Mouse (Mus musculus) embryonic facial prominence, embryonic 15.5 days (tissue): ENCODE data around the gene Xrcc4. TPM values are rescaled to one million over a fixed set of nuclear protein-coding genes. Genes with fewer than 3 reads are reported as not detected.

Experiments
- ATAC-seq: fragments of 200-750 bp; cut with Nextera tagmentation; 2 replicates; pipeline ENCODE4 v1.8.0; 2017; ENCODE audit warnings: low read depth, moderate TSS enrichment; ENCODE audit not compliant: insufficient number of reproducible peaks, low FRiP score, low TSS enrichment
- H3K27ac ChIP-seq: fragments of 300-500 bp; sonication (generic); replicated peaks from 2 replicates; pipeline ENCODE4 v1.5.1; 2015; ENCODE audit warnings: mild to moderate bottlenecking, inconsistent platforms
- H3K27me3 ChIP-seq: fragments of 300-500 bp; sonication (generic); 2 replicates; pipeline ENCODE4 v1.6.1; 2015; ENCODE audit warnings: inconsistent platforms
- H3K36me3 ChIP-seq: fragments of 300-500 bp; sonication (generic); 2 replicates; pipeline ENCODE4 v1.6.1; 2015; ENCODE audit warnings: mild to moderate bottlenecking, inconsistent platforms
- H3K4me1 ChIP-seq: fragments of 300-500 bp; sonication (generic); 2 replicates; pipeline ENCODE4 v1.6.1; 2015; ENCODE audit warnings: inconsistent platforms
- H3K4me2 ChIP-seq: fragments of 300-500 bp; sonication (generic); replicated peaks from 2 replicates; pipeline ENCODE4 v1.6.1; 2015; ENCODE audit warnings: mild to moderate bottlenecking, inconsistent platforms
- H3K4me3 ChIP-seq: fragments of 300-500 bp; sonication (generic); replicated peaks from 2 replicates; pipeline ENCODE4 v1.5.1; 2015; ENCODE audit warnings: mild to moderate bottlenecking, inconsistent platforms
- H3K9ac ChIP-seq: fragments of 300-500 bp; sonication (generic); 2 replicates; pipeline ENCODE4 v1.6.1; 2015; ENCODE audit warnings: inconsistent platforms
- H3K9me3 ChIP-seq: fragments of 300-500 bp; sonication (generic); replicated peaks from 2 replicates; pipeline ENCODE4 v1.6.1; 2016; ENCODE audit warnings: inconsistent platforms
- WGBS: fragments of 180-500 bp; shearing (Covaris S2); methylation state at CpG from one replicate; pipeline ENCODE4 v1.1.7; 2015; 5-methylcytosine and 5-hydroxymethylcytosine counted together
- polyA plus RNA-seq: library from polyadenylated mRNA; unstranded; fragments of >200 nt; fragmentation: Nextera tagmentation; extraction: Ambion mirVana; gene quantifications from 2 replicates; pipeline ENCODE4 v1.2.1, GENCODE M21; 2015

The Xrcc4 gene
- polyA plus RNA-seq, 1 experiment from 2014 or later = 11.3 TPM

DNA sequence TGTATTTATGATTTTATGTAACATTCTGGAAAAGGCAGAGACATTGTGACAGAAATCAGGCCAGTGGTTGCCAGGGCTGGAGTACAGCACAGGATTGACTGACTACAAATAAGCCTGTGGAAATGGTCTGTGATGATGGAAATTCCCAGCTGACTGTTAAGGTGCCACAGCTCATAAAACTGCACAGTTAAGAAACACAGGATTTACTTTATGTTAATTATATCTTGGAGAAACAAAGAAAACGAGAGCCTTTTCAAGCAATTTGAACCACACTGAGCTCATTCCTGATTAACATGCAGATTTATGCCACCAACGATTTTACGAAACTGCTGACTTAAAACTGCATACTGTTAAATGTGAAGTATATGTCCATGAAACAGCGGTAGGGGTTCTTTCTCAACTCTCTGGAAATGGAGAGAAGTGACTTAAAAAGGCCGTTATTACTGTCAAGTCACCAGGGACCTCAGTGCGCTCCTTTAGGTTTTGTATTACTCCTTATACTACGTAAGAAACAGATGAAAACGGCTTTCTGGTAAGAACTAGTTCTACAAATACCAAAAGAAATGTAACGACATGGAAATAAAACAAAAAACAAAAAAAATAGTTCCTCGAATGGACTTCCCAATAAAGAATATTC, 210.5 kb downstream of the Xrcc4 start:
- H3K4me2 ChIP-seq = no peak overlapping the region
- H3K27ac ChIP-seq = no peak overlapping the region
- H3K4me1 ChIP-seq = 0 out of 2 replicates have a peak, but pooled peaks cover 5% of the 10 kb centered on the region
- no peak overlapping the region for H3K4me3 ChIP-seq
- WGBS = 81% methylated on average over 10 of the region's 10 CpGs
- no peak for ATAC-seq
- H3K36me3 ChIP-seq = no peaks in the 10 kb centered on the region
- no peak overlapping the region for H3K9ac ChIP-seq
- no peaks in the 10 kb centered on the region for H3K27me3 ChIP-seq
- no peaks in the 10 kb centered on the region for H3K9me3 ChIP-seq

DNA sequence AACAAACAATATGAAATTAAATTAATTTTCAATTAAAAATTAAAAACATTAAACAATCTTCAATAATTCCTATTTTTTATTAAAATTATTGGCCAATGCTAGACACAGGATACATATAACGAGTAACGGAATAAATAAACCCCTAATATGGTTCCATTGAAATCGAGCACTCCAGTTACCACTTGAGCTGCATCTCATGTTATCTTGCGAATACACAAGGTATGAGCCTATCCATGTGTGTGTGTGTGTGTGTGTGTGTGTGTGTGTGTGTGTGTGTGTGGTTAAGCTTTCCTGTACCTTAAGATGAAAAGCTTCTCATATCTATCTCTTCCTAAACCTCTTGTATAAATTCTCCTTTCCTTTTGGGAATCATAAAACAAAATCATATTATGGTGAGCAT, 213.9 kb downstream of the Xrcc4 start:
- H3K27me3 ChIP-seq = no peaks in the 10 kb centered on the region
- H3K4me1 ChIP-seq = no peaks in the 10 kb centered on the region
- H3K36me3 ChIP-seq = no peaks in the 10 kb centered on the region
- no peak overlapping the region for H3K27ac ChIP-seq
- H3K4me2 ChIP-seq = no peak overlapping the region
- H3K9me3 ChIP-seq = no peaks in the 10 kb centered on the region
- H3K4me3 ChIP-seq = no peak overlapping the region
- no peak for ATAC-seq
- H3K9ac ChIP-seq = no peak overlapping the region
- WGBS = 94% methylated on average over 4 of the region's 4 CpGs

DNA sequence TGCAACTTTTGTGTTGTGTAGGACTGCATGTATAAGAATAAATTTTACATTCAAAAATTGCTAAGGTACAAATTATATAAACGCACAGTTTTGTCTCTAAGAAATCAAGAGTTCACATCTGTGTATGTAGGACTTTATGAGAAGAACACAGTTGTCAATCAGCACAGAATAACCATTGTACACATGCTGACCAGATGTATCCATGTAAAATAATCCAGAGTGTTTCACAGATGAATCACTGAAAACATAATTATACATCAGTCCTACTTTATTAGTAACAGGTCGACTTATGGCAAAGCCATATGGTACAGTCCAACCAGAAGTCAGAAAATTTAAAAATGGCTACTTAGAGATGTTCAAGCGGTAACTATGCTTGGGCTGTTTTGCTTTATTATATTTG, 216.7 kb downstream of the Xrcc4 start:
- peak; percentile 72; the same call in 1 of the 2 replicates for ATAC-seq
- H3K9ac ChIP-seq = no peak overlapping the region
- no peak overlapping the region for H3K4me3 ChIP-seq
- no peaks in the 10 kb centered on the region for H3K4me1 ChIP-seq
- H3K36me3 ChIP-seq = no peaks in the 10 kb centered on the region
- no peaks in the 10 kb centered on the region for H3K9me3 ChIP-seq
- no peaks in the 10 kb centered on the region for H3K27me3 ChIP-seq
- H3K4me2 ChIP-seq = no peak overlapping the region
- no peak overlapping the region for H3K27ac ChIP-seq
- WGBS = 42% methylated on average over 3 of the region's 3 CpGs

DNA sequence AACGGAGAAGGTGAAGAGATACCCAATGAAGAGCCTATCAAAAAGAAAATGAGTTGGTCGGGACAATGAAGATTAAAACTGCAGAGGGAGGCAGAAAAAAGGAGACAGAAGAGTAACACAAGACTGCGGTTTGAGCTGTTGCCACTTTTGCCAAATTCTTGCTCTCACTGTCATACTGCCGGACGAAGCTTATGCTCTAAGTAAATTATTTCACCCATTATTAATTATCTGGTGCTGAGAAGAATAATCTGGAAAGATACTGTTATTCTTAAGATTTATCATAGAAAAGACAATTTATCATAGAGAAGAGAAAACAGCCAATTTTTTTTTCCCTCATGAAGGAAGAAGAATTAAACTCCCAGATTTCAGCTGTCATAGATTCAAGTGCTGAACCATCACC, 235.3 kb downstream of the Xrcc4 start:
- Histone ChIP-seq H3K9ac (no peak overlapping the region), H3K36me3 (no peaks in the 10 kb centered on the region), H3K4me2 (no peak overlapping the region), H3K4me3 (no peak overlapping the region), H3K4me1 (no peaks in the 10 kb centered on the region), H3K9me3 (no peaks in the 10 kb centered on the region), H3K27me3 (no peaks in the 10 kb centered on the region), H3K27ac (no peak overlapping the region)
- 89% methylated on average over 5 of the region's 5 CpGs for WGBS
- no peak for ATAC-seq

DNA sequence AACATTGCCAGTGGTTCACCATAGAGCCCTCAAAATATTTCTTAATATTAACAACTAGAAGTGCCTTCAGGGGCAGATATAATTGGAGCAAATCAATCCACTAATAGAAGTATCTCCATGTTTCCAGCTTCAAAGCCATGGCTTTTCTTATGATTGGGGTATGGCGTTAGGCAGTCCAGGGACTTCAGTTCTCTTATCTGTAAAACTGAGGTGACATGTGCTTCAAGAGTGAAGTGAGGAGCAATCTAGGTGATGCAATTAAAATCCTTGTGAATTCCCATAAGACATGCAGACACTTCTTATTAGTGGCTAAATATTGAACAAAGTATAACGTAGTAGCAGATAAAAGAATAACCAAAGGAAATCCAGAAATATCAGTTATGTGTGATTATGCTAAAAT, 238.7 kb downstream of the Xrcc4 start:
- no peaks in the 10 kb centered on the region for H3K36me3 ChIP-seq
- WGBS = 96% methylated on average over 2 of the region's 2 CpGs

DNA sequence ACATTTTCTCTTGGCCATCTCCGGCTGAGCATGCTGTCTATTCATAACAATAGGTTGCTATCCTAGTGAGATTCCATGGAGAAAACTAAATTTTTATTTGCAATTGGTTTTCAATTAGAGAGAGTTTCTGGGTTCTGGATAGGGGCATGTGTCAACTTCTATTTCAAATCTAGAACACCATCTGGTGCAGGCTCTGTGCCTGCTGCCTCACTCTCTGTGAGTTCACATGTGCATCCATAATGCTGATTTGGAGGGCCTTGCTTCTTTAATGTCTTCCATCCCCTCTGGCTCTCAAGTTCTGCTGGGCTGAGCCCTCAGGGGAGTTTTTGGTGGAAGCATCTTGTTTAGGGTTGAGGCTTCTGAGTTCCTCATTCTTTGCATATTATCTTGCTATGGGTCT, 239.5 kb downstream of the Xrcc4 start:
- no peaks in the 10 kb centered on the region for H3K4me1 ChIP-seq
- H3K9ac ChIP-seq = no peak overlapping the region
- H3K36me3 ChIP-seq = no peaks in the 10 kb centered on the region
- H3K4me2 ChIP-seq = no peak overlapping the region
- H3K27ac ChIP-seq = no peak overlapping the region
- H3K4me3 ChIP-seq = no peak overlapping the region
- H3K27me3 ChIP-seq = no peaks in the 10 kb centered on the region
- no peaks in the 10 kb centered on the region for H3K9me3 ChIP-seq
- no peak for ATAC-seq
- 80% methylated on average over 1 of the region's 1 CpGs for WGBS

More for the DNA sequence above, 238.7 kb downstream of the Xrcc4 start:
- H3K27me3 ChIP-seq = no peaks in the 10 kb centered on the region
- H3K9ac ChIP-seq = no peak overlapping the region
- no peak overlapping the region for H3K27ac ChIP-seq
- no peaks in the 10 kb centered on the region for H3K9me3 ChIP-seq
- H3K4me3 ChIP-seq = no peak overlapping the region
- no peak overlapping the region for H3K4me2 ChIP-seq
- H3K4me1 ChIP-seq = no peaks in the 10 kb centered on the region
- no peak for ATAC-seq

DNA sequence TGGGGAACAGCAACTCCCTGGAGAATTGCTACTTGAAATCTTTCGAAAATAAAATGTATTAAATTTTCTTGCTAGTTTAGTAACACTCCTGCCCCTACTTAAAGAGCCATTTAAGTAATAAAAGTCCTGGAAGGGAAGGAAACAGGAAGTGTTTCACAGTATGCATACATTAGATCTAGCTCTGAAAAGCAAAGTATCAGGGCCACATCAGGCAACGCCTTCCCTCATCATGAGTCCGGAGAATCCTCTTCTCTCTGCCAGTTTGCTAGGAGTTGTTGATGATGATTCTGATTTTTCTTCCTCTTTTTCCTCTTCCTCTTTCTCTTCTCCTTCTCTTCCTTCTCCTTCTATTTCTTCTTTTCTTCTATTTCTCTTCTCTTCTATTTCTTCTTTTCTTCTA, 250.8 kb downstream of the Xrcc4 start:
- 87% methylated on average over 3 of the region's 3 CpGs for WGBS
- no peak overlapping the region for H3K4me2 ChIP-seq
- no peak for ATAC-seq
- H3K9ac ChIP-seq = no peak overlapping the region
- no peak overlapping the region for H3K27ac ChIP-seq
- H3K4me1 ChIP-seq = no peaks in the 10 kb centered on the region
- H3K36me3 ChIP-seq = no peaks in the 10 kb centered on the region
- H3K4me3 ChIP-seq = no peak overlapping the region
- H3K9me3 ChIP-seq = no peaks in the 10 kb centered on the region
- H3K27me3 ChIP-seq = no peaks in the 10 kb centered on the region

DNA sequence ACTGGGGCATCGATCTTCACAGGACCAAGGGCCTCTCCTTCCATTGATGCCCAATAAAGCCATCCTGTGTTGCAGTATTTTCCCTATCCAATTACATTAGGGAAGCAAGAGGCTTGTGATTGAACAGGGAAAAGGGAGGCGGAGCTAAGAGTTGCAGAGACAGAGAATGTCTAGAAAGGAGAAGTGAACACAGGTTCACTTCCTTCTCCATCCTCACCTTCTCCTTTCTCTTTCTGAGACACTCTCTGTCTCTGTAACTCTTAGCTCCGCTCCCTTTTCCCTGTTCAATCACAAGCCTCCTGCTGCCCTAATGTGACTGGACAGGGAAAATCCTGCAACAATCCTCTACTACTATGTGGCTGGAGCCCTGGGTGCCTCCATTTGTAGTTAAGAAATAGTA, 254.9 kb downstream of the Xrcc4 start:
- H3K36me3 ChIP-seq = no peaks in the 10 kb centered on the region
- WGBS = 78% methylated on average over 3 of the region's 3 CpGs
- no peak overlapping the region for H3K9ac ChIP-seq
- no peak for ATAC-seq
- no peak overlapping the region for H3K4me3 ChIP-seq
- no peak overlapping the region for H3K27ac ChIP-seq
- no peak overlapping the region for H3K4me2 ChIP-seq
- no peaks in the 10 kb centered on the region for H3K4me1 ChIP-seq
- H3K27me3 ChIP-seq = no peaks in the 10 kb centered on the region
- no peaks in the 10 kb centered on the region for H3K9me3 ChIP-seq

DNA sequence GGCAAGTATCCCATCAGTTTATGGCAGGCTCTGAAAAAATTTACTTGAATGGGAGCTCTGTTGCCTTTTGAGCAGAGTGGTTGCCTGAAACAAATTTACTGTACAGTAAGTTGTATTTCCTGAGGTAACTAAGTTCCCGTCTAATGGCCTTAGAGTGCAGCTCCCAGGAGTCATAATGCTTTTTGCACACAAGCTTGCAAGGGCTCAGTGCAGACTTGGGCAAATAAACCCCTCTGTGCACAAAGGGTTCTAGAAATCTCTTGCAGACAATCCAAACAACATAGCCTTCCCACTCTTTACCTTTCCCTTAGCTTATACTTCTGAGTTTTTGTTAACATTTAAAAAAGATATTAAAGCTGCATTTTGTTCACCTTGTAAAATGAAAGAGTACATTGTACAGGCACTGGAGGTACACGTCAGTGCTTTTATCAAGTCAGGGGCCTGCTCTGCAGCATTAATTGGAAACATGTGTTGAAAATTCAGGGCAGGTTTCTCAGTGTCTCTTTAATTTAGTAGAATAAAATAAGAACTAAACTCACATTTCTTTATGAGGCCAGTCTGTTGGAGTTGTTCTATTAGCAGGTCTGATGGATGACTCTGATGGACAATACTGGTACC, 256.2 kb downstream of the Xrcc4 start:
- Histone ChIP-seq H3K9ac (no peak overlapping the region), H3K27me3 (no peaks in the 10 kb centered on the region), H3K4me1 (no peaks in the 10 kb centered on the region), H3K27ac (no peak overlapping the region), H3K9me3 (no peaks in the 10 kb centered on the region), H3K36me3 (no peaks in the 10 kb centered on the region), H3K4me3 (no peak overlapping the region), H3K4me2 (no peak overlapping the region)
- no peak for ATAC-seq
- 37% methylated on average over 2 of the region's 2 CpGs for WGBS

DNA sequence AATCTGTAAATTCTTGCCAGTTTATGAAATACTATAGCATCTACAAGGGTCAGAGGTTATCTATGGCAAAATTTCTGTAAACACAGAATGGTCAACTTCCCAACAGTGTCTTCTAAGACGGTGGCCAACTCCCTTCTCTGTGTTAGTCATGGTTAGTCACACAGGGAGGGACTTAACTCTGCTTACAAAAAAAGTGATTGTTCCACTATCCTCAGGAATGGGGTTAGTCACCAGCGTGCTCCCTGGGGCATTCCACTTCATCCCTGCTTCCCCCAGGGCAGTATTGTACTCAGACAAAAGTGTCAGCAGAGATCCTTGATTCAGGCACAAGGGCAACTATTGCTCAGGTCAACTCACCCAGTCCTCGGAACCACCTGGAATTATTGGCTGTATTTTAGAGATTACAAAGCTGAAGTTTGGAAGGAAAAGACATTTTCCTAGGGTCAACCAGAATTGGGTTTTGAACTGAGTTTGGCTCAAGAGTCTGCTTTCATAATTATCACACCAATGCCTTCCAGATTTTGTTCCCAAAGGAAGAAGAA, 260.9 kb downstream of the Xrcc4 start:
- H3K9ac ChIP-seq = no peak overlapping the region
- 29% methylated on average over 3 of the region's 3 CpGs for WGBS
- H3K4me3 ChIP-seq = no peak overlapping the region
- H3K4me1 ChIP-seq = no peaks in the 10 kb centered on the region
- no peaks in the 10 kb centered on the region for H3K9me3 ChIP-seq
- H3K27ac ChIP-seq = no peak overlapping the region
- ATAC-seq = no peak
- no peaks in the 10 kb centered on the region for H3K27me3 ChIP-seq
- H3K36me3 ChIP-seq = no peaks in the 10 kb centered on the region
- no peak overlapping the region for H3K4me2 ChIP-seq

DNA sequence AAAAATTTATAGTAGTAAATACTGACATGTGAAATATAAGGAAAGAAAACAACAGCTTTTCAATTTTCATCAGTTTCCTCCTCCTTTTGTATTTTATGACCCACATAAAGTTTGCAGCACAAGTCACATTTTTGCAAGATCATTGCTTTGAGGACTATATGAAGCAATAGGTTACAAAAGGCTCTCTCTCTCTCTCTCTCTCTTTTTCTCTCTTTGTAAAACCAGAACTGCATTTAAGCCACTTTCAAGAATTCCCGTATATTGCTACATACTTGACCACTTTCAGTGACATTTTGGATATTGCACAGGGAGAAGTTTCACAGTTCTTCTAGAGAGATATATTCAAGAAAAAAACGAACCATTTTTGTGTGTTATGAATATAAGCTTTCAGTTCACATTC, 261.6 kb downstream of the Xrcc4 start:
- Histone ChIP-seq H3K4me2 (no peak overlapping the region), H3K27ac (no peak overlapping the region), H3K9me3 (no peaks in the 10 kb centered on the region), H3K4me3 (no peak overlapping the region), H3K27me3 (no peaks in the 10 kb centered on the region), H3K36me3 (no peaks in the 10 kb centered on the region), H3K9ac (no peak overlapping the region), H3K4me1 (no peaks in the 10 kb centered on the region)
- whole genome bisulfite sequencing = 82% methylated on average over 2 of the region's 2 CpGs
- ATAC-seq = no peak

DNA sequence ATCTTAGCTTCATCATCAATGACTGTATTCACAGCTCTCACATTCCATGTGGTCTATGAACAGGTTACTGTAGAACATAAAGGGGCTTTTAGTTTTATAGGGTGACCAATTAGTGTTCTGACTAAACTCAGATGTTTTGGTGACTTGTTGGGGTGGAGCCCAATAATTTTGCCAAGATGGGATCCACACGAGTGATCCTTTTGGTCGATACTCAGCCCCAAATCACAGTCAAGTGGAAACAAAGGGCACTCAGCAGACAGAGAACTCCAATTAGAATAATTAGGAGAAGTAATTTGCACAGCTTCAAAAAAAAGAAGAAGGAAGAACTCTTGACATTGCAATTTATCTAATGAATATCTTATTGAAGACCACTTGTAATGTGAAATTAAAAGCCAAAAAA, 274.9 kb downstream of the Xrcc4 start:
- WGBS = 59% methylated on average over 2 of the region's 2 CpGs
- ATAC-seq = no peak
- Histone ChIP-seq H3K27ac (no peak overlapping the region), H3K4me1 (no peaks in the 10 kb centered on the region), H3K9me3 (no peaks in the 10 kb centered on the region), H3K9ac (no peak overlapping the region), H3K4me2 (no peak overlapping the region), H3K36me3 (no peaks in the 10 kb centered on the region), H3K27me3 (no peaks in the 10 kb centered on the region), H3K4me3 (no peak overlapping the region)
